Mouse (Mus musculus) embryonic fibroblast, embryonic 13.5 days (primary cell): ENCODE data around the gene Gfm2. TPM values are rescaled to one million over a fixed set of nuclear protein-coding genes. Genes with fewer than 3 reads are reported as not detected.

ENCODE experiments used
- H3K27ac ChIP-seq: 2 replicates; pipeline ENCODE4 v1.5.1; 2012; ENCODE audit warnings: low read length, control low read depth, inconsistent platforms; ENCODE audit not compliant: insufficient read depth
- H3K4me1 ChIP-seq: 2 replicates; pipeline ENCODE4 v1.6.1; 2011; ENCODE audit warnings: low read length; ENCODE audit not compliant: control insufficient read depth, insufficient read depth
- H3K4me3 ChIP-seq: 2 replicates; pipeline ENCODE4 v1.5.1; 2011; ENCODE audit warnings: mild to moderate bottlenecking, control low read depth, low read length; ENCODE audit not compliant: insufficient read depth
- CTCF ChIP-seq: IDR thresholded peaks from 2 replicates; pipeline ENCODE4 v1.5.1; 2011; ENCODE audit warnings: mild to moderate bottlenecking, control low read depth, low read length, moderate library complexity, borderline replicate concordance; ENCODE audit not compliant: insufficient read depth
- POLR2A ChIP-seq: IDR thresholded peaks from 2 replicates; pipeline ENCODE4 v1.6.1; 2011; ENCODE audit warnings: low read depth, mild to moderate bottlenecking, control low read depth, low read length, moderate library complexity
- polyA plus RNA-seq: library from polyadenylated mRNA; stranded (reverse); fragments of >200 nt; gene quantifications from 2 replicates; pipeline ENCODE4 v1.2.4, GENCODE M21; 2011; ENCODE audit warnings: low read depth; ENCODE audit not compliant: missing spikeins, insufficient read length

Gfm2 gene
- polyA plus RNA-seq, 1 experiment = 23.9 TPM

DNA sequence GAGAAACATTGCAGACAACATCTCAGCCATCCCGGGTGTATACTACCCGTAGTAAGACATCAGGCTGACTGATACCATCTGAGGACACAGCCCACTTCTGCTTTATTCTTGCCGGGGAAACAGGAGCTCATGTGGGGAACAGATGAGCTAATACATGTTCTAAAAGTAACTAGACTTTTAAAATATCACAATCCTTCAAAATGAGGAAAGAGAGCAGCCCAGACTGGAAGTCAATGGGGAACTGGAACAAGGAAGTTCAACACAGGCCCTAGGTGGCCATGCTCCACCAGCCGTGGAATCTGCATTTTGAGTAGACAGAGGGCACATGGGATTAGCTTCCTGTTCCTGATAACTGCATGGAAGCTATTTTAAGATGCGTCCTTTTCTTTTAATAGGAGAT, 50.0 kb downstream of the Gfm2 start:
- Histone ChIP-seq H3K4me3 (no peak overlapping the region), H3K4me1 (no peaks in the 10 kb centered on the region), H3K27ac (no peak overlapping the region)
- TF ChIP-seq POLR2A (no peak), CTCF (no peak)

DNA sequence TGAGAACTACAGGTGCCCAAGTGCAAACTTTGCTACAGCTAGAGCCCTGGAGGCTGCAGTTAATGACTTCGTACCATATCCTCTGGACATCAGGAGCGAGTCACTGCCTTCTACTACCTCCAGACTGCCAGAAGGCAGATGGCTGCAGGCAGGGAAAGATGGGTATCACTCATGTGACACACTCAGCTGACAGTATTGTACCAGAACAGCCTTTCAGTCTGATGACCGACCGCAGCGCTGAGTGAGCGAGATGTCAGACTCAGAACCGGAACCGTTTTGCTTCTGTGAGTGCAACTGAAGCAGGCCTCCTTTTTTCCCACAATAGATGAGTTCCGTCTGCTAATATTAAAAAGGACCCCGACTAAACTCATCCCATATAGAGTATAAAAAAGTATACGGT, 54.9 kb downstream of the Gfm2 start:
- Histone ChIP-seq H3K4me1 (no peaks in the 10 kb centered on the region), H3K4me3 (no peak overlapping the region), H3K27ac (no peak overlapping the region)
- TF ChIP-seq POLR2A (no peak), CTCF (no peak)

DNA sequence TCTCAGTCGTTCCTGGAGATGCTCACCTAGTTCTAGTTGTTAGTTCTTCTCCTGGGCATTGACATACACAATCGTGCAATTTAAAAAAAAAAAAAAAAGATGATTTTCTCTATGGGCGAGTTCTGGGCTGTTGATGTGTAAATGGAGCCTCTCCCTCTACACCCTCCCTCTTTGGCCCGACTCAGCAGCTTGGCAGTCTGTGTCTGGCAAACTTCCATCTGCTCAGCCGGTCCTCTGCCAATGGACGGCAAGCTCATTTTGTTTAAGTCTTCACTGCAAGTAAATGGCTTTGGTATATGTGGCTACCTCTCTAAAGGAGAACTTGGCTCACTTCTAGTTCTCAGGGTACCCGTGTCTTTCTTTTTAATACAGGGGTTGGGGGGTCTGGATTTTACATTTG, 55.7 kb downstream of the Gfm2 start:
- H3K27ac ChIP-seq = no peak overlapping the region
- TF ChIP-seq CTCF (no peak), POLR2A (no peak)
- no peaks in the 10 kb centered on the region for H3K4me1 ChIP-seq
- no peak overlapping the region for H3K4me3 ChIP-seq

DNA sequence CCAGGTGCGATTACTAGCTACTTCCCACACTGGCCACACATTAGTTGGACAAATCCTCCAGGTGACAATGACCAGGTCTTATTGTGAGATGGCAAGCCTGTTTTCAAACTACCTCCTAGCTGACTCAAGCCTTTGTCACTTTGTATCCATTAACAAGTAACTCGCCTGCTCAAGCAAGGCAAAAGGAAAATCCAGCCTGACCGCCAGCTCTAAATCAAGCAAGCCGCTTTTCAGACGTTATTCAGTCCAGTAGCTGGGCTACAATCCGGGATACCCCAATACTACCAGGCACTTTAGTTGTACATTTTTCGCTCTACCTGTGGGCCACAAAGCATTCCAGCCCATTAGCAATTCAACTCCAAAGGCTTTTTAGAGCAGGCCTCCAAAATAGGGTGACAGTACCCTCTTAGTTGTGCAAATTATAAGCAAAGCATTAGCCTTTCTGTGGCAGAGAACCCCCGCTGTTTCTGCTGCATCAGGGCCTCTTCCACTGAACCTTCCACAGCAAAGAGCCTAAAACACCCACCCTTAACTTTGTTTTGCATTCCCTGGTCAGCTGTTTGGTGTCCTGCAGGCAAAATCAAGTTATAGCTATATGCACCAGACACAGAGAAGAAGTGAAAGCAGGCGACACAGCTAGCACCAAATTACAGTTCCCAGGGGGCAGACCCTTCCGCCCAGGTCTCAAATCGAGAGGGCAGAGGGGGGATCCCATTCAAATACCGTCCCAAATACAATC, 58.6 kb downstream of the Gfm2 start:
- Histone ChIP-seq H3K4me3 (no peak overlapping the region), H3K27ac (no peak overlapping the region), H3K4me1 (no peaks in the 10 kb centered on the region)
- no peak for TF ChIP-seq POLR2A
- no peak for TF ChIP-seq CTCF

DNA sequence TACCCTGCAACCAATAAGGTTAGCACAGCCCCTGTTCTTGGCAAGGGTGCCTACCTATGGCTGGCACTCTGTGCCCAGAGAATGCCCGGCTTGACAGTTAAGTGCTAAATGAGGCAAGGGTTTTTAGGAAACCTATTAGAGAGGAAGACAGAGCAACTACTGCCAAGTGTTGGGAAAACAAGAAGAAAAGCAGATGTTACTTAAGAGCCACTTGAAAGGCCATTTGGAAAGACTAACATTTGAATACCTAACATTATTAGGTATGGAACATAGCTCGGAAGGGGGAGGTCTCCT, 59.1 kb downstream of the Gfm2 start:
- Histone ChIP-seq H3K4me1 (no peaks in the 10 kb centered on the region), H3K27ac (no peak overlapping the region), H3K4me3 (no peak overlapping the region)
- TF ChIP-seq POLR2A = no peak
- TF ChIP-seq CTCF = no peak

DNA sequence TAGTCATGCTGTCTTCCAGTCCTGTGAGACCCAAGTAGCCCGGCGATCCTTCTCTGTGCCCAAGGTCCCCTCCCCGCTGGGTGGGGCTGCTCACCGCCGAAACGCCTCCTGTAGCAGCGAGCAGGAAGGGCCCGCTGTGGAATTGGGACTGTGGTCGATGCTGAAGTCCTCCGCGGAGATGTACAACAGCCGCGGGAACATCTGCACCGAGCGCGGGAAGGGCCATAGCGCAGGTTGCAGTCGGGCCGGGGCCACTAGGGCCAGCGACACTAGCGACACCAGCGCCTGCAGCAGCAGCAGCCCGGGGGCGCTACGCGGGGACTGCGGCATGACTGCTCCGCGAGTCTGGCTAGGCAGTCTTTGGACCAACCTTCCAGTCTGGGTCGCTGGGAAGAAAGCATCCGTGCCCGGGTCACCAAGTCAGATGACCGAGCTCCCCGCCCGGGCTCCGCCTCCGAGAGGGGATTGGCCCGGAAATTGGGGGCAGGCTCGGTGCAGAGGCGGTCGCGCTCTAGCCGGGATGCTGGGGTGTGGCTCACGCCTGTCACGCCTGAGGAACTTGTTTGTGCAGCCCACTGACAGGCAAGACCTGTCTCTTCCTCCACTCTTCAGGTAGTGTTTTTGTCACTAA, 60.3 kb downstream of the Gfm2 start, which contains the start of gene Hexb:
Hexb (minus strand) TSS at position 426 of the 631 bp plus-strand sequence.
- peak; percentile 91 for TF ChIP-seq POLR2A
- TF ChIP-seq CTCF = no peak
- no peaks in the 10 kb centered on the region for H3K4me1 ChIP-seq
- H3K4me3 ChIP-seq = peak within 1 kb of the TSS; percentile 50
- peak within 1 kb of the TSS; percentile 34; the same call in 1 of the 2 replicates for H3K27ac ChIP-seq

DNA sequence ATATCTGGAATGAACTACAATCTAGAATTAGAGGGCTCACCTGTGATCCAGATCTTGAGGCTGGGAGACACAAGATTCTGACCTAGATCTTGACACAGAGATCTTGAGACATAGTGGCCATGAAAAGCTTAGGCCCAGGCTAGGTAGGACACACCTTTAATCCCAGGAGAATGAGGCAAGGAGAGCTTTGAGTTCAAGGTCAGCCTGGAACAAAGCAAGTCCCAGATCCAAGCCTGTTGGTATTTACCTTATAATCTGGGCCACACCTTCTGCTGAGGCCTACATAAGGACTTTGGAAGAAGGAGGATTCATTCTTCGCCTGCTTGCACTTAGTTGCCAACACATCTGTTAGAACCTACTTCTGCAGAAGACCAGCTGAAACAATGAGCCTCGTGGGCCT, 61.4 kb downstream of the Gfm2 start:
- no peaks in the 10 kb centered on the region for H3K4me1 ChIP-seq
- H3K4me3 ChIP-seq = no peak overlapping the region
- TF ChIP-seq POLR2A = no peak
- no peak for TF ChIP-seq CTCF
- H3K27ac ChIP-seq = no peak overlapping the region

DNA sequence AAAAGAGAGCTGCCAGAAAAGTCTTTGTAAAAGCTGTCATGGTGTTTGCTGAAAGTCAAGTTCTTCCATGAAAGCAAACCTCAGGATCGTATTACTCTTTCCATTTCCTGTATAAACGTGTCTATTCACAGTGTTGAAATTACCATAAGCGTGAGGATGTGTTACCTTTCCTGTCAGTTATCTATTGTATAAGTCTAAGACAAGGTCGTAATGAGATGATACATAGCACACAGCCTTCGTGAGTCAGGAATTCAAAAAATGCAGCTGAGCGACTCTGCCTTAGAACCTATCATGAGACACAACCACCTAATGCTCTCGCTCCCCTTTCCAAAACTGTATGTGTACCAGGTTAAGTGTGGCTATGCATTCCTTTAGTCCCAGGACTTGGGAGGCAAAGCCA, 63.3 kb downstream of the Gfm2 start:
- H3K27ac ChIP-seq = no peak overlapping the region
- TF ChIP-seq CTCF = no peak
- no peak for TF ChIP-seq POLR2A

DNA sequence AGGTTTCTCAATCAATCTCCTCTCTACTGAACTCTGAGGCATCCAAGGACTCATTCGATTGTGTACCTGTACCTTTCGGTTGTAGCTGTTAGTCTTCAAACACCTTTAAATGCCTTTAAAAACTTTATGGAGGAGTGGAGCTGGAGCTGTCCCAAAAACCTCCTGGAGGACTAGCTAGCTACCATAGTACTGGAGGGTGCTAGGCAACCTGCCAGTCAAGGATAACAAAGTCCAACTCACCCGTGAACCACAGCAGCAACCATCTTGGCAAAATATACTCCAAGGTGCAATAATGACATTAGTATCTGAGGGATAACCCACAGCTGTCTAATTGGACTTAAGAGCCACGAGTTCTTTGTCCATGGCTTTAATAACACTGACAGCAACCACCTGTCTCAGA, 64.2 kb downstream of the Gfm2 start:
- H3K4me3 ChIP-seq = no peak overlapping the region
- no peak overlapping the region for H3K27ac ChIP-seq
- H3K4me1 ChIP-seq = no peaks in the 10 kb centered on the region
- TF ChIP-seq POLR2A = no peak

More for the DNA sequence above, 63.3 kb downstream of the Gfm2 start:
- Histone ChIP-seq H3K4me1 (no peaks in the 10 kb centered on the region), H3K4me3 (no peak overlapping the region)

DNA sequence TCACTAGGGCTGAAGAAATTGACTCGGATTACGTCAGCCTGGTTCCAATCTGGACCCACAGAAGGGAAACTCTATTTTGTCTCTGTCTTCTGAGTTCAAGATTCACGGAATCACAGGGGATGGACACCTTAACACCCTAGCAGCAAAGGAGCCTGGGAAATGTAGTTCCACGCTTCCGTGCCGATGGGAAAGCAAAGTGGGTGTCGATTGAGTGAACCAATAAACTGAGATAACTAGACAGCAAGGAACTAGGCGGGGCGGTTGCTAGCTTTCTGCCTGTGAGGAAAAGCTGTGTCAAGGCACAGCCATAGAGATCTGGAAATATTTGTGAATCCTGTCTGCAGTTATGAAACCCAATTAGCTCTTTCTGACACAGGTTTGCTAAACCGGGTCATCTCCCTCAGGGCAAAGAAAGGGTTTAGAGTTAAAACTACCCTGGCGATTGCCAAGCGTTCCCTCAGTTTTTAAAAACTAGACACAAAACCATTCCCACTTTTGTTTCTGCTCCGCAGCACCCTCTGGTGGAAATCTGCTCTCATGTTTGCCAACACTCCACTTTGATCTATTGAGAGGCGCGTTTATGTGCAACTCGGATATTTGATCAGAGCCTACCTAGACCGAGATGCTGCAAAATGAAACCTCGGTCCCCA, 67.4 kb downstream of the Gfm2 start:
- H3K27ac ChIP-seq = peak overlapping the region; percentile 84

DNA sequence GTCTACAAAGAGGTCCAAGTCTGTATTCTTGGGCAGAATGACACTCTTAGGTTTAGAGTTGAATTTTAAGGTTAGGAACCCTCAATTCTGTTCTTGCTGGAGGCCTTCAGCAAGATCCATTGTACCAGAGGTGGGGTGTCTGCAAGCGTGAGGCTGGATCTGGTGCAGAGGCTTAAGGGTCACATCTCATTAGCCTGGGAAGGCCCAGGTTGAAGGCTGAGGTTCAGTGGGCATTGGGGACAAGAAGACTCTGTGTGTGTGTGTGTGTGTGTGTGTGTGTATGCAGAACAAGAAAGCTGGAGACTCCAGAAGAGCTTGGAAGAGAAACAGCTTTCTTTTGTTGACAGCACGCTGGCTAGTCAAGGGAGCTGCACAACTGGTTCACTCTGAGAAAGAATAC, 68.3 kb downstream of the Gfm2 start:
- H3K4me3 ChIP-seq = no peak overlapping the region
- H3K4me1 ChIP-seq = no peaks in the 10 kb centered on the region
- TF ChIP-seq CTCF = no peak
- TF ChIP-seq POLR2A = no peak
- no peak overlapping the region for H3K27ac ChIP-seq

More for the DNA sequence above, 67.4 kb downstream of the Gfm2 start:
- H3K4me3 ChIP-seq = peak overlapping the region; percentile 47
- TF ChIP-seq POLR2A = peak; percentile 36; the same call in 1 of the 2 replicates
- no peak for TF ChIP-seq CTCF
- H3K4me1 ChIP-seq = no peaks in the 10 kb centered on the region
